Mouse (Mus musculus): ENCODE data around the gene Gstm1.

DNA sequence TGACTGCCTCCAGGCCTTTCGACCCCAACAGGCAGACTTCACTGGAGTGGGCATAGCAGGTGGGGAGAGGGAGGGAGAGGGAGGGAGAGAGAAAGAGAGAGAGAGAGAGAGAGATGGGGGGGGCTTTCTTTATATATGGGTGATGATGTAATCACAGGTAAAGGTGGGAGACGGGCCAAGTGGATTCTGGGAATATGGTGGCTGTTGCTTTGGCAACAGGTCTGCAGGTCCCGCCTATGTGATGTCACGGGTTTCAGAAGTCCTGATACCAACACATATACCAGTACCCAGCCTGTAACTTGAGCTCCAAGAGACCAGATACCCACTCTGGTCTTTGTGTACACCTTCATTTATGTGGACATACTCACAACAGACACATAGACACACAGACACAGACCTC, 21.2 kb downstream of the Gstm1 start:
- TF ChIP-seq CTCF (IDR thresholded peaks at IDR 0.05): no peak
- TF ChIP-seq POLR2A (IDR thresholded peaks at IDR 0.05; ENCODE audit: insufficient read depth, low read depth, low read length): no peak
- no peak for TF ChIP-seq EP300 (IDR thresholded peaks at IDR 0.05; ENCODE audit: insufficient read depth, low read depth, low read length)
